Mouse (Mus musculus): Measurements from ENCODE around the gene Ncoa5.
A peak's percentile ranks its signal among the peaks of the same experiment; 100 is the strongest.

DNA sequence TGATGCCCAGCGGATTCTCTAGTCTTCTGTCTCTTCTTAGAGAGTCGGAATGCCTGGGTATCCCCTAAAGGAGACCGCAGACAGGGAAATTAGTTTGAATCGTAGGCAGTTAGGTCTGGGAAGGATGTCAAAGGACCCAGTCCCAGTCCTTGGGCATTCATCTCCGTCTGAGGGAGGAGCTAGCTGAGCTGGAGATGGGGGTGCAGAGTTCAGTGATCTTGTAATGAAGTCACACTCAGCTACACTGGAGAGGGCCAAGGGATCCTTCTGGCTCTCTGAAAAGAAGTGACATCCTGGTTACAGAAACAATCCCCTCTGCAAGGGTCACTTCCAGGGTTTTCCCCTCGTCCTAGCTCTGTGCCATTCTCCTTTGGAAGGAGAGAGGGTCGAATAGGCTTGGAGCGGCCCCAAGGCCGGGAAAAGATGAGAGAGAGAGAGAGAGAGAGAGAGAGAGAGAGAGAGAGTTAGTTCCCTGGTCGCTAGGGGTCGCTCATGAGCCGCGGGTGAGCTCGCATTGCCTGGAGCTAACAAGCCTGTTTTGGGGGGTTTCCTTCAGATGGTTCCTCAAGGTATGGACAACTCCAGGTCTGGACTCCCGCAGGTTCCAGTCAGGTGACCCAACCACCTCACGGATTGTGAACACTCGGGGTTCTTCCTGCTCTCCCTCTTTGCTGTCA is 73.0 kb downstream of the Ncoa5 start:
- TF ChIP-seq CTCF (IDR thresholded peaks at IDR 0.05; ENCODE audit: low read depth, low read length) = peak; percentile 74
- no peak for TF ChIP-seq POLR2A (IDR thresholded peaks at IDR 0.05; ENCODE audit: insufficient read depth, low read length)
- TF ChIP-seq EP300 (IDR thresholded peaks at IDR 0.05; ENCODE audit: insufficient read depth, low read depth, low read length) = no peak
